ENCODE assay signal across 11 mouse cellular contexts in the genomic region with DNA sequence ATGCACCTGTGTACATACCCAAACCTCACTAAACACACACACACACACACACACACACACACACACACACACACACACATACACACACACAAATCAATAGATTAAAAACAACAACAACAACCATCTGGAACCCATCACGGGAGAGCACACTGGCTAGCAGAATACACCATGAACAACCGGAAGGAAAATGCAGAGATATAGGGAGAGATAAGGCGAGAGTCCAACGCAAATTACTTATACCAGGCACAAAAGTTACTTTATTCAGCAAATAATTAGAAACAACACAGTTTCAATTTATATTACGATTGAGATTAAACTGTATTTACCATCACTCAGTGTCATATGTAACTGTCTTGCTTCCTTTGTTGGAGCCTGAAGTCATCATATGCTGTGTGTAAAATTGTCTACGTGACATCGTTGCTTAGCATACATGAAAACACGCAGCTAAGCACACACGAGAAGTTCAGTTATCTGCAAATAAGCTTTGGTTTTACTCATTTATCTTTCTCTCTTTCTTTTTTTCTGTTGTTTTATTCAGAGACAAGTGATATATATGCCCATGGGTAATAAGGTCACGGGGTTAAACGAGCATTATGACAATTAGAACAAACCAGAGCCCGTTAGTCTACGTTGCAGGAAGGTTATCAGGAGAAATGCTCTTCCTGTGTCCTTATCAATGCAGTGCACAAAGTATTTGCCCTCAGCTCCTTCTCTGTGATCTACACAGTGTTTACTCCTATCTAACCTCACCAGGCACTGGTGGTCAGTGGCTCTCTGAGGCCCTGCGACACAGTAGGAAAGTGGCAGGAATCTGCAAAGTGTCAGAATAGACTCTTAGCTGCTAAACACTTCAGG.
DNase-seq lines count a peak whose midpoint lies in the region; ATAC-seq lines count a peak whose summit lies in the region.
"Had no signal": no experiment of that assay in that cellular context is flagged by ENCODE, and none has a peak within 500 bp of the region (broad histone marks: within the 10 kb centered on the region; RNA-seq: fewer than 3 reads in every experiment).

No protein-coding gene starts in this region.

- H3K36me3 ChIP-seq in heart, embryonic 13.5 days: no peaks in the 10 kb centered on the region
- H3K36me3 ChIP-seq in hindbrain, embryonic 14.5 days (replicated peaks; ENCODE audit: control insufficient read depth, insufficient read depth): no peaks in the 10 kb centered on the region
- H3K36me3 ChIP-seq: hindbrain, embryonic 10.5 days; limb, embryonic 15.5 days had no signal

- no peaks in the 10 kb centered on the region for H3K9me3 ChIP-seq in heart, embryonic 13.5 days
- no peaks in the 10 kb centered on the region for H3K9me3 ChIP-seq in hindbrain, embryonic 14.5 days (ENCODE audit: control insufficient read depth, low read length)
- H3K9me3 ChIP-seq: hindbrain, embryonic 10.5 days; limb, embryonic 15.5 days had no signal

- H3K4me1 ChIP-seq in heart, embryonic 13.5 days: peaks cover 42% of the 10 kb centered on the region
- no peaks in the 10 kb centered on the region for H3K4me1 ChIP-seq in hindbrain, embryonic 14.5 days (replicated peaks; ENCODE audit: control insufficient read depth, insufficient read depth, low read length)
- H3K4me1 ChIP-seq: limb, embryonic 15.5 days had no signal

- DNase-seq in heart, postnatal 14 days: no peak
- peak; percentile 54 for DNase-seq in c-Kit-negative CD71-positive TER-119-positive erythroid progenitor cells, embryonic 14.5 days (ENCODE audit: low read depth, low spot score)
- DNase-seq in liver: peak; percentile 81
- DNase-seq in lung, postnatal 36 days: peak; percentile 52
- DNase-seq in hindbrain, embryonic 14.5 days (ENCODE audit: low spot score): no peak
- no peak for DNase-seq in kidney, adult 9 months

- H3K27me3 ChIP-seq in heart, embryonic 13.5 days (replicated peaks): no peaks in the 10 kb centered on the region
- no peaks in the 10 kb centered on the region for H3K27me3 ChIP-seq in hindbrain, embryonic 14.5 days (ENCODE audit: control insufficient read depth, insufficient read depth, low read length)
- H3K27me3 ChIP-seq: limb, embryonic 15.5 days had no signal

- H3K4me3 ChIP-seq in heart, embryonic 13.5 days: no peak overlapping the region
- no peak overlapping the region for H3K4me3 ChIP-seq in hindbrain, embryonic 14.5 days (replicated peaks; ENCODE audit: low read length)
- H3K4me3 ChIP-seq: hindbrain, embryonic 10.5 days; limb, embryonic 15.5 days had no signal

- H3K4me2 ChIP-seq in heart, embryonic 13.5 days: peak overlapping the region; percentile 37
- H3K4me2 ChIP-seq in hindbrain, embryonic 14.5 days (replicated peaks): no peak overlapping the region
- H3K4me2 ChIP-seq: limb, embryonic 15.5 days had no signal

- ATAC-seq in heart, embryonic 13.5 days (ENCODE audit: extremely low read depth, insufficient number of reproducible peaks, low FRiP score, low TSS enrichment): peak; percentile 79
- no peak for ATAC-seq in activated CD4-positive, CD25-positive, alpha-beta regulatory T cell, adult 4 months
- no peak for ATAC-seq in hindbrain, embryonic 14.5 days (ENCODE audit: low FRiP score)

- intact Hi-C loops in heart, postnatal 14 days (cut with DNase I): no loop called here

- WGBS in heart, embryonic 13.5 days: 35% methylated on average over 14 of the region's 14 CpGs
- WGBS in hindbrain, embryonic 14.5 days: 74% methylated on average over 14 of the region's 14 CpGs

- H3K27ac ChIP-seq in heart, embryonic 13.5 days (replicated peaks): peak overlapping the region; percentile 57
- no peak overlapping the region for H3K27ac ChIP-seq in hindbrain, embryonic 14.5 days
- H3K27ac ChIP-seq: hindbrain, embryonic 10.5 days; kidney, postnatal 0 days; limb, embryonic 15.5 days had no signal

- no peak overlapping the region for H3K9ac ChIP-seq in heart, embryonic 13.5 days
- no peak overlapping the region for H3K9ac ChIP-seq in hindbrain, embryonic 14.5 days
- H3K9ac ChIP-seq: limb, embryonic 15.5 days had no signal

Comparison
In these comparisons a context has a peak if more than half of its experiments do, and no peak if none do; other contexts are left out.
1. DNase-seq: peak in c-Kit-negative CD71-positive TER-119-positive erythroid progenitor cells, embryonic 14.5 days (single experiment), liver (single experiment) and lung, postnatal 36 days (single experiment); none in heart, postnatal 14 days (0 of 2), hindbrain, embryonic 14.5 days (single experiment) and kidney, adult 9 months (single experiment).